Mouse (Mus musculus) 3T3-L1 (cell line): Measurements from ENCODE around the gene Tnfaip8l2.
"Not testable (repeated sequence)": the region's sequence is repeated elsewhere in the genome, so short reads cannot be mapped to it uniquely, and the experiment has no call there.

ENCODE experiments used
- DNase-seq: peaks from one replicate; pipeline ENCODE4 v3.0.0-alpha.2; 2015; ENCODE audit warnings: low read depth, low spot score

The Tnfaip8l2 gene

DNA sequence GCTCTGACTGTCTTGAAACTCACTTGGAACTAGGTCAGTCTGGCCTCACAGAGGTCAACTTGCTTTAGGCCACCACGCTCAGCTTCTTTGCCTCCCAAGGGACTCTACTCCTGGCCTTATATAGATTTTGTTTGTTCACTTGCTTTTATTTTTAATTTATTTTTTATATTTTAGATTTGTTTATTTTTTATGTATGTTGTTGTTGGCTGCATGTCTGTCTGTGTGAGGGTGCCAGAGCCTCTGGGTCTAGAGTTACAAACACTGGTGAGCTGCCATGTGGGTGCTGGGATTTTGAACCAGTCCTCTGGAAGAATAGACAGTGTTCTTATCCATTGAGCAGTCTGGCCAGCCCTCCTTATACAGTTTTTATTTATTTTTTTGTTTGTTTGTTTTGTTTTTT is 29.4 kb downstream of the Tnfaip8l2 start:
- no peak for DNase-seq

GRCm38 (mm10) chr3:95110911-95111726 is 31.0 kb downstream of the Tnfaip8l2 start, which contains the start of gene Vps72:
Gene Vps72, plus strand, starts transcription at chr3:95111022.
- DNase-seq = peak; percentile 93

DNA sequence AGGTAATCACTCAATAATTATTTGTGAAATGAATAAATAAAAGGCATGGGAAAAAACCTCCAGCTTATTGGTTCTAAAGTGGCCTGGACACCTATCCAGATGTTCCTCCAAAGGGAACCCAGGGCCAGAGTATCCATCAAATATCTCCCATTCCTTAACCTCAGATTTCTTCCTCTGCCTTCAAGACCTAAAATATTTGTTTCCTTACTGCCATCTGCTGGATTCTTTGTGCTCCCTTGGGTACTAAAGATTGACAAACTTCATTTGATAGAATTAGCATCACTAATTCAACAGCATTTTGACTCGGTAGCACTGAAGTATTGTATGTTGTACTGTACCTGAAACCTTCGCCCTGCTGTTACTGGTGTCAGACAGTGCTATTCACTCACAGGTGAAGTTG is 34.3 kb downstream of the Tnfaip8l2 start:
- DNase-seq = peak; percentile 67

- DNase-seq = not testable (repeated sequence)
These were observed 34.9 kb downstream of the Tnfaip8l2 start for GRCm38 (mm10) chr3:95107308-95107707.

GRCm38 (mm10) chr3:95106338-95107117 is 35.6 kb downstream of the Tnfaip8l2 start, which contains the start of gene Pip5k1a:
Gene Pip5k1a, minus strand, starts transcription at chr3:95106930.
- DNase-seq = peak; percentile 100

DNA sequence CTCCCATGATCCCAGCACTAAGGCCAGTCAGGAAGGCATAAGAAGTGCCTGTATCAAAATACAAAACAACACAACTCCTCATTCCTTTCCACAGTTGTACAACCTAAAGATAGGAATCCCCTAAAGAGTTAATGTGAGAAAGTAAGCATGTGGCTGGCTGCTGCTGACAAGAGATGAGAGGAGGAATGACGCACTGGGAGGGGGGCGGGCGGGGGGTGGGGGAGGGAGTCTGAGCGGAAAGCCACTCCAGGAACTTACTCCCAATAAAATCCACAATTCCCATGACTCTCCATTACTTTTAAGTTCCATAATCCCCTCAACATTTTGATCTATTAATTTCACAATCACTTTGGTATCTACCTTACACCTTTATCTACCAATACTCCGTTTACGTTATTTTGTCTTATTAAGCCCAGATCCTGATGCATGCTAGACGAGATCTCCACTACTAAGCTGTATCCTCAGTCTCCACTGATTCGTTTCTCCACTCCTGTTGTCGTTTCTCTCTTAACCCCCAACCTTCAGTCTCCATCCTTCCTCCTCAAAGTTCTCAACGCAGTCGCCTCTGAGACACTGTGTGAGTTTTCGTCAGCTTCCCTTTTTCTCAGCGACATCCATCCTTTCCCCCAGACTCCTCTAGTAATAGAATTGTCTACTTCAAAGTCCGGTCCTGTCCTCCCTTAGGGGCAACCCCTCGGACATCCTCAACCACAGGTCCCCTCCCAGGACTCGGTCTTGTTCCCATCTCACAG is 36.4 kb downstream of the Tnfaip8l2 start:
- DNase-seq = peak; percentile 65

DNA sequence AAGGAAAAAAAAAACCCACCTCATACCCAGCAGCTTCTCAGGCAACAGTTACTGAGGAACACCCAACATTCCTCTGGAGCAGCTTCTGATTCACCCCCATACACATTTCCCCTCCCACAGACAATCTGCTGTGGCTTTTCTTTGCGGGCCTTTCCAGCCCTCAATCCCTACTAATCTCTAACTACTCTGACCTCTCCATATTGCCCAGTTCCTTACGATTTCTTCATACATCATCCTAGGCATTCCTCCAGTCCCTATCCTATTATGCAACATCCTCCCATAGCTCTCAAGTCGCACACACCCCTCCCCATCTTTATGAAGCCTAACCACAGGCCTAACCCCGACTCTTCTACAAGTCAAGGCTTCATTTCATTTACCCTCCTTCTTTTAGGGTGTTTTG is 37.0 kb downstream of the Tnfaip8l2 start:
- DNase-seq = peak; percentile 59

- no peak for DNase-seq
These were observed 41.3 kb downstream of the Tnfaip8l2 start for GRCm38 (mm10) chr3:95100854-95101253.
